Mouse (Mus musculus) spleen, adult 18-20 months (tissue): ENCODE results near the gene Gpr137b.
A peak's percentile ranks its signal among the peaks of the same experiment; 100 is the strongest.
"Not testable (repeated sequence)": the region's sequence is repeated elsewhere in the genome, so short reads cannot be mapped to it uniquely, and the experiment has no call there.

Experiments used
- DNase-seq, 2 experiments: peaks; one replicate each; pipeline ENCODE4 v3.0.0; 2022; ENCODE audit warnings: mixed read lengths in 2 of 2

Gene Gpr137b

DNA sequence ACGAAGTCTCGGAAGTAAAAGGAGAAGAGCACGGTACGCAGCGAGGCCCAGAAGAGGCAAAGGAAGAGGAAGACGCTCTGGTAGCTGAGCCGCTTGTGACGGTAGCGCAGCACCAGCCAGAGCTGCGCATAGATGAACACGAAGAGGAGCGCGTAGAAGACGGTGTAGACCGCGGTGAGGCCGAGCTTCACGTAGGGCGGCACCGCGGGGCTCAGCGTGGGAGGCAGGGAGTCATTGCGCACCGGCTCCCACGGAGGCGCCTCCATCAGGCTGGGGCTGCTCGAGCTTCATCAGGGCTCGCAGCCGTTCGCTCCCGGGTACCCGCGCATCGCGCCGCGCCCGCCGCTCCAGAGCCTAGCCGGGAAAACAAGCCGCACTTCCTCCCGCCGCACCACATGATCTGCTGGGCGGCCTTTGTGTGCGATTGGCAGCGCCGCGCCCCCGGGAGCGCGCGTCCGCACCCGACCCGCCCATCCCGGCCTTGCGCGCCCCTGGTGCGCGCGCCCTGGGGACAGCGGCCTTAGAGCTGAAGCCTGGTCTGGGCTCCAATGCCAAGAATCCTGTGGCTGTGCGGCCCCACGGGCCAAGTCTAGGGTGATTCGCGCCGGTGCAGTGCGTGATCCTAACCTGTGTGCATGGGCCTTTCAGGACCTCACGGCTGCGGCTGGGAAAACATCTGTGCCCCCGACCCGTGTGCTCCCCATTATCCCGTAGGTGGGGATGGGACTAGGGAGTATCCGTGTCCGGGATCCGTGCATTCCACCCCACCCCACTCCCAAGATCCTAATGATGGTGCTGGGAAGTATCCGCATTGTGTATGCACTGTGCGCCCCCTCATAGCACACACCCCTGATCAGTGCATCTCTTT lies at the start of gene Gpr137b:
Gene Gpr137b (minus strand): TSS at position 787 of the 868 bp plus-strand sequence.
- DNase-seq: peak; percentile 32 to 36

- not testable (repeated sequence) for DNase-seq
These were observed 44.5 kb upstream of the Gpr137b start for GRCm38 (mm10) chr13:13438112-13438953.

DNA sequence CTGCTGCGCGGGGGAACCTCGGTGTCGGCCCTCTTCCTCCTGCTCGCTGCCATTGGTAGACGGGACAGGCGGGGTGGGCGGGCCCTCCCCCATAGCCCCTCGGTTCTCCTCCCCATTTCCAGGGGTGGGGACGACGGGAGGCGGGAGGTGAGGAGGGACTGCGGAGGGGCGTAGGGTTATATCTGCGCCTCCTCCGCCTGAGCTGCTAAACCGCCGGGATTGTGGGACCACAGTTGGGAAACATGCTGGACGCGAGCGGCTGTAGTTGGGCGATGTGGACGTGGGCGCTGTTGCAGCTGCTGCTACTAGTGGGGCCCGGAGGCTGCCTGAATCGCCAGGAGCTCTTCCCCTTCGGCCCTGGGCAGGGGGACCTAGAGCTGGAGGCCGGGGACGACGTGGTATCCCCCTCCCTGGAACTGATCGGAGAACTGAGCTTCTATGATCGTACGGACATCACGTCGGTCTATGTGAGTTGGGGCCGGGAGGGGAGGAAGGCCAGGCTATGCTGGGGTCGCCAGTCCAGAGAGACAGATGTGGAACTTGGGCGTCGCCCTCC lies 43.7 kb upstream of the Gpr137b start, which contains the start of gene Nid1:
Gene Nid1 (plus strand): TSS at position 92 of the 556 bp plus-strand sequence.
- DNase-seq: not testable (repeated sequence)

GRCm38 (mm10) chr13:13436161-13436560 lies 42.3 kb upstream of the Gpr137b start:
- DNase-seq: not testable (repeated sequence)

- DNase-seq: not testable (repeated sequence)
These were observed 29.5 kb upstream of the Gpr137b start for GRCm38 (mm10) chr13:13423301-13423700.

GRCm38 (mm10) chr13:13418859-13419258 lies 25.0 kb upstream of the Gpr137b start:
- not testable (repeated sequence) for DNase-seq

DNA sequence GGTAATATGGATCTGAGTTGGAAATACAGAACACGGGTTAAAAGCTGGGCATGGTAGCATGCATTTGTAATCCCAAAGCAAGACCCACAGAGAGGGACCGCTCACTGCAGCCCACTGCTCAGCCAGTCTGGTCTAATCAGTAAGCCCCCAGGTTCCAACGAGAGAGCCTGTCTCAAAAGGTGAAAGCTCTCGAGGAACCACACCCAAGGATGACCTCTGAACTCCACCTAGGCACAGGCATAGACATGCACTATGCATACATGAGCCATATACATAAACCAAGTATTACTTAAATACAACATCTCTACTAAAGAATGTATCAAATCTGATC lies 22.2 kb upstream of the Gpr137b start:
- not testable (repeated sequence) for DNase-seq

DNA sequence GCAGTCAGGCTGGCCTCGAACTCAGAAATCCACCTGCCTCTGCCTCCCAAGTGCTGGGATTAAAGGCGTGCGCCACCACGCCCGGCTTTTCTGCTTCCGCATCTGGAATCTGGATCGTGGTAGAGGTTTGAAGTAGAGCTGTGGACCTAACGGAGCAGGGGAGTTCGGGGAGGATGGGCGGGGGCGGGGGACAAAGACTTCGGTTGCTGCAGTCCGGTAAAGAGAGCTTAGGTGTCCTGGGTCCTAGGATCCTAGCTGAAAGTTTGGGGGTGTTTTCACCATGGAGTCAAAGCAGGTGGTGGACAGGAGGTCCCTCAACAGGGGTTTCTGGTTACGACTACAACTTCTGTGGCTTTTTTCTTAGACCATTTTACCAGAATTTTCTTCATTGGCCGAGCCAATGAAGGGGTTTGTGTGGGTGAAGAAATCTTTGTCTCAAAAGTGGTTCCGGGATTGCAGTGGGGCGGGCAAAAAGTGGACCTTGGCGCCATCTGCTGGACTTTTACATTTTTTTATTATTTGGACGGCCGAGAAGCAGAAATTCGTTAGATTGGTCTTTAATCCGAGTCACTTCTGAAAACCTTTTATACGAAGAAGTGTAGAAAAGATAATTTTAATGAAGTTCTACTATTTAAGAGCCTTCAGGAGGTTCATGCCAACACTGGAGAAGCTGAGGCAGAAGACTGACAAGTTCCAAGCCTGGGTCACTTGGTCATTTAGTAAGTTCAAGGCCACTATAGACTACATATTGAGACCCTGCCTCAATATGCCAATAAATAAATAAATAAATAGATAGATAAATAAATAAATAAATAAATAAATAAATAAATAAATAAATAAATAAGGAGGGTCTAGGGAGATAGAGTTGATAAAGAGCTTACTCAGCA lies 21.5 kb upstream of the Gpr137b start:
- DNase-seq: peak in 1 of 2 experiments; percentile 54

DNA sequence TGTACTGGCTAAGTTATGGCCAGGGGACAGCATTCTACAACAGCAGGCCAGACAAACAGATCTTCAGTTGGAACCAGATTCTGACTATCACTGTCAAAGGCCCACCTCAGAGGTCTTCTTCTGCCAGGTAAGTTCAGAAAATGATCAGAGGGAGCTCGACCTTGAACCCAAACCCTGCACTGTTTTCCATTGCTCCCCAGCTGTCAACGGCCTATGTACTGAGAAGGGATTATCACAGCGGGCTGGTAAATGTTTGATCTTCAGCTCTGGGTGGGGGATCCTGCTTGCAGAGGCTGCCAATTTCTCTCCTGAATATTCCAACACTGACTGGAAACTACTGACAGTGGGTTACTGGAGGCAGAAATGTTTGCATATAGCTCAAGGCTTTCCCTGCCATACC lies 20.4 kb upstream of the Gpr137b start:
- DNase-seq: no peak

DNA sequence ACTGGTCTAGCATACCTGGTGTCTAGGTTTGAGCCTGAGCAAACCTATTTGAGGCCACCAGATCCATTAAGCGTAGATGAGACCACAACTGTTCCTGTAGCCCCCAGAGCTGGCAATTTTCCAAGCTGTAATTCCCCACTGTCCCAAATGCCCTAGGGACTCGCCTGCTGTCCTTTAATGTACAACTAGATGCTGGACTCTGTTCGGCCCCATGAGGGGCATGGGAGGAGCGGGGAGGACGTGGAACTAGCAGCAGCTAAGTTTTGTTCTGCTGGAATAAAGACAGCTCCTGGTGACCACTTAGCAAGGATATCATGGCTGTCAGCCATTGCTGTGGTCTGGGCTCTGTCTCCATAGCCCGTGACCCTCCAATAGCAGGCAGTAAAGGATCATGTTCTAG lies 11.7 kb upstream of the Gpr137b start:
- not testable (repeated sequence) for DNase-seq

- not testable (repeated sequence) for DNase-seq
These were observed 10.8 kb upstream of the Gpr137b start for GRCm38 (mm10) chr13:13404517-13405155.

GRCm38 (mm10) chr13:13403839-13404238 lies 10.0 kb upstream of the Gpr137b start:
- not testable (repeated sequence) for DNase-seq

- not testable (repeated sequence) for DNase-seq
These were observed 9.6 kb upstream of the Gpr137b start for GRCm38 (mm10) chr13:13403366-13403765.

- not testable (repeated sequence) for DNase-seq
These were observed 9.0 kb upstream of the Gpr137b start for GRCm38 (mm10) chr13:13402818-13403217.

DNA sequence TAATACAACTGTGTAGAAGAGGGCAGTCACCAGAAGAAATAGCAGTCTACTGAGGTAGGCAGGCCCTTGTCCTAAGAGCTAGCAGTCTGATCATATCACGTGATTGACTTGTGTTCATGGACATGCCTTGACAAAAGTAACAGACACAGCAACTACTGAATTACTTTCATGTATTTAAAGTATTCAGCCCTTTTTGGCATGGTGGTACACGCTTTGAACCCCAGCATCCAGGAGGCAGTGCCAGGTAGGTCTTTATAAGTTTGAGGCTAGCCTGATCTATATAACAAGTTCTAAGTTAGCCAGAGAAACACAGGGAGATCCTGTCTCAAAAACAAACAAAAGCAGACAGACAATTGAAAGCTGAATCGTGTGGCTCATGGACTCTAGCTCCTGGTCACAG lies 7.0 kb upstream of the Gpr137b start:
- not testable (repeated sequence) for DNase-seq

DNA sequence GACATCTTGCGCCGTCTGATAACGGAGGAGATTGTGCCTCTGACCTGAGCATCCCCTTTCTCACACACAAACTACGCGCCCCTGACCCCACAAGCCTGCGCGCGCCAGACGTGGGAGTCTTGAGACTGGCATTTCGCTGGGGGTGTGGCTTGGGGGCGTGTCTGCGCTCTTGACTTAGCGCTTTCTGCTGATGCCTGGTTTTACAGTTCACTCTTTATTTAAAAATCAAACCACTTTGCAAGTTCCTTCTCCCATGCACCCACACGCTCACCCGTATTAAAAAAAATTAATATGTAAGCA lies 232 bp upstream of the Gpr137b start:
- not testable (repeated sequence) for DNase-seq

GRCm38 (mm10) chr13:13378168-13378859 lies 15.5 kb downstream of the Gpr137b start:
- DNase-seq: not testable (repeated sequence)

- DNase-seq: no peak
These were observed 16.6 kb downstream of the Gpr137b start for GRCm38 (mm10) chr13:13377180-13377579.

GRCm38 (mm10) chr13:13373965-13374364 lies 19.8 kb downstream of the Gpr137b start:
- not testable (repeated sequence) for DNase-seq

DNA sequence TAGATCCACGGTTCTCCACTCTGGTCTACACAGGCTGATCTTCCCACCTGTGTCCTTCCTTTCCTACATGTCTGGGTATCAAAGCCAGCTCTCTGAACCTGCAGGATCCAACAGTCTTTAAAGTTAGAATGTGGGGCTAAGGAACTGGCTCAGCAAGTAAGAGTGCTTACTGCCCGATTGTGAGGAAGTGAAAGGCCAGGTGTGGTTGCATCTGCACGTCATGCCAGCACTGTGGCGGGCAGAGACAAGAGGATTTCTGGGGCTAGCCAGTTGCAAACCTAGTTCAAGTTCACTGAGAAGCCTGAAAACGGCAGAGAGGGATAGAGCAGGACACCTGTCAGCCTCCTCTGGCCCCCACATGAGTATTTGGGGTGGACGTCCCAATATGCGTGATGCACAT lies 22.4 kb downstream of the Gpr137b start:
- DNase-seq: peak; percentile 36 to 42

- not testable (repeated sequence) for DNase-seq
These were observed 27.4 kb downstream of the Gpr137b start for GRCm38 (mm10) chr13:13366371-13366770.
